Mouse (Mus musculus) liver, adult 2 months (tissue): ENCODE results near the gene Il2ra.

Source experiments
- CTCF ChIP-seq: fragments of 200-500 bp; IDR thresholded peaks from 2 replicates; pipeline ENCODE4 v1.5.1; 2011; ENCODE audit warnings: low read depth, low read length, control low read depth
- POLR2A ChIP-seq: fragments of 200-500 bp; IDR thresholded peaks from 2 replicates; pipeline ENCODE4 v1.6.1; 2011; ENCODE audit warnings: low read length, control low read depth; ENCODE audit not compliant: insufficient read depth; ENCODE audit errors: extremely low read depth

DNA sequence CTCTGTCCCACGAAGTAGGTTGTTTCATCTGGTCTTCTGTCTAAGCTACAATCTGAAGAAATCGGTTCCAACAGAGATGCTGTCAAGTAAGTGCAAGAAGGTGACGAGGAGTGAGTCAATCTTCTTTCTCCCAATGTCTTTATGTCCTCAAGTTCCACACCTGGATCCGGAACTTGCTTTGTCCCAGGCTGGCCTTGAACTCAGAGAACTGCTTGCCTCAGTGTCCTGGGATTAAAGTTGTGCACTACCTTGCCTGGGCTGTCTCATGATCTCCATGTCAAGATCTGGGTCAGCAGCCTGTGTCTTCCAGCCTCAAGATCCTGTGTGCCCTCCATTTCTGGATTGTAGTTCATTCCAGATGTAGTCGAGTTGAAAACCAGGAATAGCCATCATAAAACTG lies 38.6 kb upstream of the Il2ra start, which contains the start of gene Rbm17:
- no peak for TF ChIP-seq CTCF
- TF ChIP-seq POLR2A = no peak
